Mouse (Mus musculus): ENCODE measurements around the gene Gabrb1. TPM values are rescaled to one million over a fixed set of nuclear protein-coding genes. Genes with fewer than 3 reads are reported as not detected.
A peak's percentile ranks its signal among the peaks of the same experiment; 100 is the strongest.

The Gabrb1 gene
- polyA plus RNA-seq (2016; fragmentation: Nextera tagmentation; extraction: Ambion mirVana), result 0.01 TPM in 2 replicates

DNA sequence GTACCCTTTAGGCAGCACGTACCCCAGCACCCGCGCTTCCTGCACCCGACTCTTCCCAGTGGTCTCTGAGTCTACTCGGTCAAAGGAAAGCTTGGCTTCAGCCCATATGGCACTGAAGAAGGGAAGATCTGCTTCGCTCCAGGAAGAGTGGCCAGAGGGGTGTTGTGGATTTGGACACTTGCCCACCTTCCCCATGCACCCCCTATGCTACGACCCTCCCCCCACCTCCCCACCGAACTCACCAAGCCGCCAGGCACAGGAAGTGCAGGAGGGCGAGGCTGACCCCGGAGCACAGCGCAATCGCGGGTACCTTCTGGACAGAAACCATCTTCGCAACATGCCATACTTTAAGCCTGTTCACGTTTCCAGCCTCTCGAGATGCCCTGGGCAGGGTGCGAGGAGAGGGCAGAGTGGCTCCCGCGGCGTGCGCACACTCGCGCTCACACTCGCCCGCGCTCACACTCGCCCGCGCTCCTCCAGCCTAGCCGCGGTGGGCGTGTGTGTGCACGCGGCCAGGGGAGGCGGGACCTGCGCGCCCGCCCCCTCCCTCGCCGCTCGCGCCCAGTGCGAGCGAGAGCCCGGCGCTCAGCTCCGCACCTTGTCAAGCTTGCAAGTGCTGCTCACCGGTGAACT lies at the start of gene Gabrb1:
TSS of gene Gabrb1 (plus strand) at position 632 of the 633 bp plus-strand sequence.
- peak; percentile 47; the same call in 1 of the 2 replicates for ATAC-seq
- Histone ChIP-seq H3K9ac (no peak within 1 kb of the TSS), H3K4me3 (peak within 1 kb of the TSS; percentile 41), H3K27ac (no peak within 1 kb of the TSS), H3K9me3 (replicated peaks) (no peaks in the 10 kb centered on the region), H3K27me3 (replicated peaks) (peaks cover 30% of the 10 kb centered on the region), H3K4me1 (no peaks in the 10 kb centered on the region), H3K36me3 (no peaks in the 10 kb centered on the region), H3K4me2 (peak within 1 kb of the TSS; percentile 69)
- 3% methylated on average over 49 of the region's 49 CpGs for WGBS (ENCODE audit: insufficient replicate concordance)

DNA sequence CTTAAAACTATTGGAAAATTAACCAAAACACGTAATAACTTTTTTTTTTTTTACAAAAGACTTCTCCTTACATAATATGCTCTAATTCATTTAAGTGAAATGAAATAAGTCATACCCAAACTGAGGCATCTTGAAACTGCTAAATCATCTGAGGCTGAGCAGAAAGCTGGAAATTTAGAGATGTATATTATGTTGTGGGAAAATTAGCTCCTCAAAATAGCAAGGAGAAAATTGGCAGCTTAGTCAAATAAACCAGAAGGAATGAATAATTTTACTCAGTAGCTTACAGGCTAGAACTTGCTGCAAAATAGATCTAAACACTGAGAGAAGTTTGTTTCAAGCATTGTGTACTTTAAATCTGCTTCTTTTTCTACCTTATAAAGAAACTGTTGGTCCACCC lies 49.2 kb upstream of the Gabrb1 start:
- WGBS (ENCODE audit: insufficient replicate concordance), result 42% methylated on average over 1 of the region's 1 CpGs
- Histone ChIP-seq H3K9ac (no peak overlapping the region), H3K27me3 (replicated peaks) (no peaks in the 10 kb centered on the region), H3K36me3 (no peaks in the 10 kb centered on the region), H3K4me1 (no peaks in the 10 kb centered on the region), H3K4me2 (no peak overlapping the region), H3K27ac (no peak overlapping the region), H3K9me3 (replicated peaks) (no peaks in the 10 kb centered on the region), H3K4me3 (no peak overlapping the region)
- no peak for ATAC-seq

DNA sequence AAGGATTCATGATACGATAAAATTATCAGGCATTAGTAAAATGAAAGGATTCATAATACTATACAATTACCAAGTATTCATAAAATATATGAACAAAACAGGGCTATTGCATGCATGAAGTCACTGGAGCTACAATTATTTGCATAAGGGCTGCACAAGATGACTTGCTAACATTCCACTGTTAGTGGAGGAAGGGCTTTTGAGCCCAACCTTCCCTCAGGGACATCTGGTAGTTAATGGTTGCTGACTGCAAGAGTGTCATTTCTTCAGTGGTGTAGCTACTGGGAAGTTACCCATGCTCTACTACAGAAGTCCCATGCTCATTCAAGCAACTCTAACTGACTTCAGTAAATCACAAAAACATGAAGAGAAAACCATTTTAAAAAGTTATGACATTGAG lies 43.6 kb upstream of the Gabrb1 start:
- H3K4me2 ChIP-seq, result no peak overlapping the region
- H3K27ac ChIP-seq, result no peak overlapping the region
- ATAC-seq, result no peak
- no peak overlapping the region for H3K9ac ChIP-seq
- no peaks in the 10 kb centered on the region for H3K36me3 ChIP-seq
- H3K4me1 ChIP-seq, result no peaks in the 10 kb centered on the region
- 78% methylated on average over 1 of the region's 1 CpGs for WGBS (ENCODE audit: insufficient replicate concordance)
- H3K4me3 ChIP-seq, result no peak overlapping the region
- H3K9me3 ChIP-seq (replicated peaks), result no peaks in the 10 kb centered on the region
- H3K27me3 ChIP-seq (replicated peaks), result no peaks in the 10 kb centered on the region

DNA sequence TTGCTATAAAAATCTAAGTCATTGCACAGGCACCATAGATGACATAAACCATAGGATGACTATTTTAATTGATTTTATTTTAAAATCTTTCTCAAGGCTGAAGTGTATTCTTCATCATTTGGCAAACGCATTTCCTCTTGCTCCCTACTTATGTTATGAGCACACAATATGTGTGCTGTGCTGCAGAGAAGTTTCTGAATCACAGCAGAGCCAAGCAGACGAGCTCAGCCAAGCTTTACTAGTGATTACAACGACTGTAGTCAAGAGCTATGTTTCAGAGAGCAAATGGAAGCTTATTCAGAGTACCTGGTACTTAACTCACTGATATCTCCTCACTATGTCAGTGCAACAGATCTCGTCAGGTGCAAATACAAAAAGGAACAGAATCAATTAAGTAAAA lies 41.2 kb upstream of the Gabrb1 start:
- H3K9me3 ChIP-seq (replicated peaks), result no peaks in the 10 kb centered on the region
- ATAC-seq, result no peak
- H3K27ac ChIP-seq, result no peak overlapping the region
- WGBS (ENCODE audit: insufficient replicate concordance), result 43% methylated on average over 4 of the region's 4 CpGs
- no peak overlapping the region for H3K9ac ChIP-seq
- H3K36me3 ChIP-seq, result no peaks in the 10 kb centered on the region
- no peak overlapping the region for H3K4me2 ChIP-seq
- no peak overlapping the region for H3K4me3 ChIP-seq
- H3K4me1 ChIP-seq, result no peaks in the 10 kb centered on the region
- H3K27me3 ChIP-seq (replicated peaks), result no peaks in the 10 kb centered on the region

DNA sequence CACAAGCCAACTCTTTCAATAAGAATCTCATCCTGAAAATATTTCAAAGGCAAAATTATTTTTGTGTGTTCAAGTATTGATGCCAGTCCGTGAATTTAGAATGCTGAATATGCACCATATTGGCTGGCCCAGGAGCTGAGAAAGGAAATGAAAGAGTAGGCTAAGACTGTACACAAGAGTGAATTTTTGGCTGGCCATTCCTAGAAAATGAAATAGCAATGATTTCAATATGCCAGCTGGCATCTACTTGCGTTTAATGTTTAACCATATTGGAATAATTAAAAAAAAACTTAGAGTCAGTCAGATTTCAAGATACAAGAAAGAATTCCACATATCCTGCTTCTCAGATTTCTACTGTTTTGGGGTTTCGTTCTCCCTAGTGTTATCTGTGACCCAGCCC lies 30.1 kb upstream of the Gabrb1 start:
- Histone ChIP-seq H3K9ac (no peak overlapping the region), H3K4me1 (no peaks in the 10 kb centered on the region), H3K4me3 (no peak overlapping the region), H3K9me3 (replicated peaks) (no peaks in the 10 kb centered on the region), H3K4me2 (no peak overlapping the region), H3K27ac (no peak overlapping the region), H3K27me3 (replicated peaks) (no peaks in the 10 kb centered on the region), H3K36me3 (no peaks in the 10 kb centered on the region)
- no peak for ATAC-seq
- 49% methylated on average over 3 of the region's 3 CpGs for WGBS (ENCODE audit: insufficient replicate concordance)

DNA sequence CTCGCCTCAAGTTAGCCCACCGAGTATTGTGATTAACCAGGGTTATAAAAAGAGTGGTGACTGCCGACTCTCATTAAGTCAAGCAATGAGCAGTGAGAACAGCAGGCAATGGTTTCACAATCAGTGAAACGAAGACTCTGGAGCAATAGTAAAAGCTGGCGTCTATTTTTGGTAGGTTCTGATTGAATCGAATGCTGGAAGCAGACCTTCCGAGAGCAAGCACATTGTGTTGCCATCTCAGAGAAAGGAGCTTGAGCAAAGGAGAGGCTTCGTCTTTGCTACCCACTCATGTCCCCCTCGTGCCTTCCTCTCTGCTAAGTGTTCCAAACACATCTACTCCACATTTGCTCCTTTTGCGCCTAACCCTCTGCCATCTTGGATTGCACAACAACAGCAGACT lies 18.1 kb upstream of the Gabrb1 start:
- H3K4me1 ChIP-seq, result no peaks in the 10 kb centered on the region
- no peak overlapping the region for H3K4me3 ChIP-seq
- H3K9ac ChIP-seq, result no peak overlapping the region
- H3K9me3 ChIP-seq (replicated peaks), result no peaks in the 10 kb centered on the region
- no peaks in the 10 kb centered on the region for H3K27me3 ChIP-seq (replicated peaks)
- H3K27ac ChIP-seq, result no peak overlapping the region
- no peak overlapping the region for H3K4me2 ChIP-seq
- WGBS (ENCODE audit: insufficient replicate concordance), result 68% methylated on average over 10 of the region's 10 CpGs
- no peak for ATAC-seq
- no peaks in the 10 kb centered on the region for H3K36me3 ChIP-seq

DNA sequence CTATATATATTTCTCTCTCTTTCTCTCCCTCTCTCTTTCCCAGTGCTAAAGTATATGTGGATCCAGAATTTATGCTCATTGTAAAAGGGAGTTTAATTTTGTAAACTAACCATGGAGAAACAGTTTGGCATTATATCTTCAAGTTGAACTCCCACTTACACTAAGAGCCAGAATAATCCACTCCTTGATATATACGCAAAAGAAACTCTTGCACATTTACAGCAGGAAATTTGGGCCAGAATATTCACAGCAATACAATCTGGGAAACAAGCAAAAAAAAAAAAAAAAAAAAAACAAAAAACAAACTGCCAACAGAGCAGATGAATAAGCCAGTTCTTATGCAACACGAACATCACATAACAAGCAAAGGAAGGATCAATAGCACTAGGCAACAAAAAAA lies 9.8 kb upstream of the Gabrb1 start:
- H3K4me2 ChIP-seq, result no peak overlapping the region
- no peak overlapping the region for H3K9ac ChIP-seq
- no peaks in the 10 kb centered on the region for H3K4me1 ChIP-seq
- H3K4me3 ChIP-seq, result no peak overlapping the region
- no peak for ATAC-seq
- 57% methylated on average over 2 of the region's 2 CpGs for WGBS (ENCODE audit: insufficient replicate concordance)
- H3K9me3 ChIP-seq (replicated peaks), result no peaks in the 10 kb centered on the region
- no peaks in the 10 kb centered on the region for H3K36me3 ChIP-seq
- H3K27ac ChIP-seq, result no peak overlapping the region
- no peaks in the 10 kb centered on the region for H3K27me3 ChIP-seq (replicated peaks)

DNA sequence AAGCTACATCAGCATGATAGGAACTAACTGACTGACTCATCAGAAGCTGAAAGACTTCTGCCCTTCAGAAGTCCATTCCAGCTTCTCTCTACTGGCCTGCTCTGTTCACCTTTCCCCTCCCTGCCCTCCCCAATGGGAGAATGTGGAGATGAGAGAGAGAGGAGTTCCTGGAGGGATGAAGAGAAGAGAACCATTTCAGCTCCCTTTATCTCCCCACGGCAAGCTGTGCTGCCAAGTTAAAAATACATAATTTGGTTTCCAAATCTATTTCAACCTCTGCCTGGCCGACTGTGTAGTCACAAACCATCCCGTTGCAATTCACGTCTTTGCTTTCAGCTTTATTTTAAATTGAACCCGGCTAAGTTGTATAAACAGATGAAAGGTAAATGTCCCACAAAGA lies 3.9 kb upstream of the Gabrb1 start:
- H3K4me3 ChIP-seq, result no peak overlapping the region
- no peak overlapping the region for H3K4me2 ChIP-seq
- no peaks in the 10 kb centered on the region for H3K9me3 ChIP-seq (replicated peaks)
- 74% methylated on average over 5 of the region's 5 CpGs for WGBS (ENCODE audit: insufficient replicate concordance)
- peaks cover 30% of the 10 kb centered on the region for H3K27me3 ChIP-seq (replicated peaks)
- H3K36me3 ChIP-seq, result no peaks in the 10 kb centered on the region
- no peaks in the 10 kb centered on the region for H3K4me1 ChIP-seq
- no peak for ATAC-seq
- H3K9ac ChIP-seq, result no peak overlapping the region
- H3K27ac ChIP-seq, result no peak overlapping the region

DNA sequence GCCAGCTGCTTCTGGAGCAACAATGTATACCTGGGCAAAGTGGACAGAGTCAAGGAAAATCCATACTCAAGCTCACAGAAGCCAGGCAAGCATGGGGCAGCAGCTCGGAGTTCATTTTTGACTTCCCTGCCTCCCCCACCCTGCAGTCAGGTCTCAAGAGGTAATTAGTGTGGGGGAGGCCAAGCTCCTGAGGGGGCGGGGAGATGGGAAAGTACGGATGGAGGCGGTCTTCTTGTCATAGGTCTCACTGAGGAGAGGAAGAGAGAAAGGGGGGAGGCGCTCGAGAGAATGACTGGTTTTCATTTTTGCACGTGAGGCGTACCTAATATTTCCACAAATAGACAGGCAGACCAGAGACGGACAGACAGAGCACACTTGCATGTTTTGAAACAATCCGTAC lies 1.1 kb upstream of the Gabrb1 start:
- Histone ChIP-seq H3K4me1 (no peaks in the 10 kb centered on the region), H3K4me2 (peak overlapping the region; percentile 69), H3K27me3 (replicated peaks) (peaks cover 30% of the 10 kb centered on the region), H3K9me3 (replicated peaks) (no peaks in the 10 kb centered on the region), H3K27ac (no peak overlapping the region), H3K4me3 (no peak overlapping the region), H3K9ac (no peak overlapping the region), H3K36me3 (no peaks in the 10 kb centered on the region)
- no peak for ATAC-seq
- WGBS (ENCODE audit: insufficient replicate concordance), result 11% methylated on average over 10 of the region's 10 CpGs

DNA sequence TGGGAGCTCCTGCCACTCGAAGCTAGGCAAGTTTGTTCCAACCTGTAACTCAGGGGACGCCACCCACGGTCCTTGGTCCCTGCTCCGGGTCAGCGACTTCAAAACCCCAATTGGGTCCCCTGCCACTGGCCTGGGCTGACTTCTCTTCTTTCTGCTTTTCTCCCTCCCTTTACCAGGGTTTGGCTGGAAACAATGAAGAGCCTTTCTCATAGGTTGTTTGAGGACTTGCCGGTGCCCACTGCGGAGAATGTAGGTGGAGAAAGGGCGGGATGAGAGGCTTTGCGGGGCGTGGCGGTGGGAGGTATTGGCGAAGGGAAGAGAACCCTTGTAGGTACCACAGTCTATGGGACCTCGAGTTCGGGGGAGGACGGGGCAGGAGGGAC lies 193 bp downstream of the Gabrb1 start, which contains the start of gene Gabra4:
TSS of gene Gabra4 (minus strand) at position 194 of the 383 bp plus-strand sequence.
- Histone ChIP-seq H3K27me3 (replicated peaks) (peaks cover 30% of the 10 kb centered on the region), H3K4me2 (peak within 1 kb of the TSS; percentile 69), H3K9ac (no peak within 1 kb of the TSS), H3K9me3 (replicated peaks) (no peaks in the 10 kb centered on the region), H3K36me3 (no peaks in the 10 kb centered on the region), H3K4me3 (peak within 1 kb of the TSS; percentile 41), H3K27ac (no peak within 1 kb of the TSS), H3K4me1 (no peaks in the 10 kb centered on the region)
- ATAC-seq, result no peak
- 0% methylated on average over 15 of the region's 15 CpGs for WGBS (ENCODE audit: insufficient replicate concordance)

DNA sequence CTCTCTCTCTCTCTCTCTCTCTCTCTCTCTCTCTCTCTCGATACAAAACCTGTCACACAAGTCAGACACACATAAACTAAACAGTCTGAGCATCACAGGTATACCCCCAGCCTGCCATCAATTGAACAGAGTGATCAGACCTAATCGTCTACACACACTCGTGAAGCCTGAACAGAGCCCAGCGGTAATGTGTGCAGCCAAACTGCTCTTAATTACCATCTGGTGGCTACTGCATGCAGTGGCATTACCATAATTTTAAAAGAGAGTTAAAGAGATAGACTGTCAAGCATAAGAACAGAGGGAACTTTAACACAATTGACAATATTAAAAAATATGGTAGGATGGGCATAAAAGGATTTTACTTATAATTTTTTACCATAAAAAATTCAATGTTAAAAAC lies 7.7 kb downstream of the Gabrb1 start:
- no peaks in the 10 kb centered on the region for H3K4me1 ChIP-seq
- ATAC-seq, result no peak
- no peak overlapping the region for H3K4me3 ChIP-seq
- H3K27me3 ChIP-seq (replicated peaks), result no peaks in the 10 kb centered on the region
- H3K9ac ChIP-seq, result no peak overlapping the region
- H3K4me2 ChIP-seq, result no peak overlapping the region
- no peaks in the 10 kb centered on the region for H3K36me3 ChIP-seq
- no peak overlapping the region for H3K27ac ChIP-seq
- 54% methylated on average over 4 of the region's 4 CpGs for WGBS (ENCODE audit: insufficient replicate concordance)
- H3K9me3 ChIP-seq (replicated peaks), result no peaks in the 10 kb centered on the region

DNA sequence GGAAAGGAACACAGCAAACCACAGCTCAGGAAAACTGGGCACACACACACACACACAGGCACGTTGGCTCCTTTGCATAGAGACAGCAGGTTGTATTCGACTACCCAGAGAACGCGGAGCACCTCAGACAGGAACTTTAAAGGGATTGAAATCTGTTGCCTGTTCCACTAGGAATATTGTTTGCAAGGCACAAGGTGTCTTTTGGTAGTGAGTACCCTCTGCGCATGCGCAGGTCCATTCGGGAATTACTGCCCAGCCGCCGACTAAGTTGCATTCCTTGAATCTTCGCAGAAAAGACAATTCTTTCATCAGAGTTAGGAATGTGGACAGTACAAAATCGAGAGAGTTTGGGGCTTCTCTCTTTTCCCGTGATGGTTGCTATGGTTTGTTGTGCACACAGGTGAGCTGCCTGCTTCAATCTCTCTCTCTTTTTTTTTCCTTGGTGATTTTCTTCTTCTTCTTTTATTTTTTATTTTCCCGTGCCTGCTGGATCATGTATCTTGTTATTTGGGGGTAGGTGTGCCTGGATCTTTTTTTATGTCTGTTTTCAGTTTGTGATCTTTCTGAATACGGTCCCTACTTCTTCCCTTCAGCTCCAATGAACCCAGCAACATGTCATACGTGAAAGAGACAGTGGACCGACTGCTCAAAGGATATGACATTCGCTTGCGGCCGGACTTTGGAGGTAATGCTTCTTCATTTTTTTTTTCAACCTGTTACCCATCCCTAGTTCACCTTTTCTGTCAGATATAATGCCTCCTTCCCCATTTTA lies 42.0 kb downstream of the Gabrb1 start:
- 3% methylated on average over 19 of the region's 19 CpGs for WGBS (ENCODE audit: insufficient replicate concordance)

More for the DNA sequence above, 42.0 kb downstream of the Gabrb1 start:
- no peak overlapping the region for H3K9ac ChIP-seq
- peak overlapping the region; percentile 60 for H3K4me2 ChIP-seq
- peaks cover 30% of the 10 kb centered on the region for H3K27me3 ChIP-seq (replicated peaks)
- no peaks in the 10 kb centered on the region for H3K9me3 ChIP-seq (replicated peaks)
- ATAC-seq, result no peak
- no peak overlapping the region for H3K27ac ChIP-seq
- 0 out of 2 replicates have a peak overlapping the region, but pooled peaks have one; percentile 38 for H3K4me3 ChIP-seq
- H3K36me3 ChIP-seq, result no peaks in the 10 kb centered on the region
- H3K4me1 ChIP-seq, result no peaks in the 10 kb centered on the region
